Mouse (Mus musculus): ENCODE measurements around the gene Klf17. TPM values are rescaled to one million over a fixed set of nuclear protein-coding genes. Genes with fewer than 3 reads are reported as not detected.

The Klf17 gene
- total RNA-seq, 2 experiments from 2014 or later, result not detected

Other genes with a start within 250 kb of the Klf17 start
- gene Eri3, start 215.3 kb downstream of the Klf17 start, total RNA-seq (2021), result 10 to 100 TPM; 81.4 to 92.0 TPM
- 10 to 100 TPM; 29.1 to 29.4 TPM for gene Dmap1, start 83.4 kb downstream of the Klf17 start, total RNA-seq (2021)
- not detected for gene Gm12845, start 41.2 kb downstream of the Klf17 start, total RNA-seq (2021)
- 1 to 10 TPM; 3.2 to 4.1 TPM for gene Slc6a9, start 68.9 kb upstream of the Klf17 start, total RNA-seq (2021)
- 1 to 10 TPM in 1 of 2 experiments, under 1 TPM in 1; 0.59 to 1.1 TPM for gene Ccdc24, start 106.9 kb upstream of the Klf17 start, total RNA-seq (2021)
- 10 to 100 TPM; 19.5 to 21.9 TPM for gene B4galt2, start 117.8 kb upstream of the Klf17 start, total RNA-seq (2021)
- gene Atp6v0b, start 121.7 kb upstream of the Klf17 start, total RNA-seq (2021), result 100 to 1,000 TPM; 115 to 126 TPM
- 1 to 10 TPM; 4.1 to 5.1 TPM for gene Dph2, start 126.4 kb upstream of the Klf17 start, total RNA-seq (2021)
- 10 to 100 TPM; 49.6 TPM for gene Ipo13, start 149.4 kb upstream of the Klf17 start, total RNA-seq (2021)
- under 1 TPM; 0.67 to 0.72 TPM for gene Artn, start 164.1 kb upstream of the Klf17 start, total RNA-seq (2021)